Mouse (Mus musculus): ENCODE data around the gene Sec31a.

- TF ChIP-seq CTCF (IDR thresholded peaks at IDR 0.05; ENCODE audit: low read depth) = no peak
- TF ChIP-seq EP300 (IDR thresholded peaks at IDR 0.05; ENCODE audit: low read depth) = no peak
Measured at GRCm38 (mm10) chr5:100336876-100337275, 79.2 kb downstream of the Sec31a start.

All from liver, embryonic 14.5 days (tissue).